Mouse (Mus musculus) brain, embryonic 18.5 days (tissue): ENCODE data around the gene 2310022A10Rik.

Experiments used
- DNase-seq: peaks from one replicate; pipeline ENCODE4 v3.0.0-alpha.2; 2012; ENCODE audit warnings: low read depth, low spot score

2310022A10Rik gene

GRCm38 (mm10) chr7:27540935-27541334 is 12.1 kb upstream of the 2310022A10Rik start:
- no peak for DNase-seq

DNA sequence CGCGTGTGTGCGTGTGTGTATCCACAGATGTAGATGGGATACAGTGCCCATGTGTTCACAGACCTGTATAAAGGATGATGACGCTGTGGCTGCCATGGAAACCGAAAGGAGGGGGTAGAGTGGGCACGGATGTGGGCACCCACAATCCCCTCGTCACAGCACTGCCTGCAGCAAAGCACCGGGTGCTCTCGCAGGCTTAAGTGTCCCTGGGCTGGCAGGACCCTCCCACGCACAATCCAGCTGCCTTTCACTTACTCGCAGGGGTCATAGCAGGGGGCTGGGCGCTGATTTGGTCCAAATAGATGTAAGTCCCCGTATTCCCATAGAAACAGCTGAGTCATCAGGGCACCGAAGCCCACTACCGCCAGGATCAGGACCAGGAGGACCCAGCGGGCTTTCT is 11.6 kb upstream of the 2310022A10Rik start:
- DNase-seq: peak; percentile 22

DNA sequence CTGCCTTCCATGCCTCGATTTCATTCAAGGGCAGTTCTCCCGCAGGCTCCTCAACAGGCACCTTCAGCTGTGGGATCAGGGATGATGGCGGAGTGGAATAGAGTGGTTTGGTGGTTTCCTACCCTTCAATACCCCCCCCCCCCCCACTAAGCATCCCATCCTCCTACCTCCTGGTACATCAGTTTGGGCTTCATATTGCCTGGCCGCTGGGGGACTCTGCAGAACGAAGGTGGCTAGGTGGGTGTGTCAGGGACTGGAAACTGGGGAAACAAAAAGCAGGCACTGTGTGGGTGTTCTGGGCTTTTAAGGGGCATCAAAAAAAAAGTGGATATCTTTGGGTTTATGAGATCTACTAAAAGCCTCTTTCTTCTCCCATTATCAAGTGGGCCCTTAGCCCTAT is 11.1 kb upstream of the 2310022A10Rik start:
- no peak for DNase-seq

- DNase-seq: peak; percentile 76
Observed at GRCm38 (mm10) chr7:27542392-27543033, 10.5 kb upstream of the 2310022A10Rik start.

DNA sequence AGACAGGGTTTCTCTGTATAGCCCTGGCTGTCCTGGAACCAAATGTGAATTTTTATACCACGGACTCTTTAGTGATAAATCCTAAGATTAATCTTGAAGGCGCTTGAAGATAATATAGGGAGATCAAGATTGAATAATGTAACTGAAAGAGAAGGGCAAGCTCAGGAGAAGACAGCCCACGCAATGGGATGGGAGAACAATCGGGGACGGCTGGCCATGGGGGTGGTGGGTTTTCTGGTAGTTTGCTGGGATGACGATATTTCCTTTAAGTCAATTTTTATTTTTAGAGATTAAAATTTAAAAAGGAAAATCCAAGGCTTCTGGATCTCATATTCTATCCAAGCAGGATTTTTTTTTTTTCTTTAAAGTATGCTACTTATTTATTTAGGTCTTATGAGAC is 10.0 kb upstream of the 2310022A10Rik start:
- no peak for DNase-seq

- no peak for DNase-seq
Observed at GRCm38 (mm10) chr7:27543851-27544250, 9.2 kb upstream of the 2310022A10Rik start.

DNA sequence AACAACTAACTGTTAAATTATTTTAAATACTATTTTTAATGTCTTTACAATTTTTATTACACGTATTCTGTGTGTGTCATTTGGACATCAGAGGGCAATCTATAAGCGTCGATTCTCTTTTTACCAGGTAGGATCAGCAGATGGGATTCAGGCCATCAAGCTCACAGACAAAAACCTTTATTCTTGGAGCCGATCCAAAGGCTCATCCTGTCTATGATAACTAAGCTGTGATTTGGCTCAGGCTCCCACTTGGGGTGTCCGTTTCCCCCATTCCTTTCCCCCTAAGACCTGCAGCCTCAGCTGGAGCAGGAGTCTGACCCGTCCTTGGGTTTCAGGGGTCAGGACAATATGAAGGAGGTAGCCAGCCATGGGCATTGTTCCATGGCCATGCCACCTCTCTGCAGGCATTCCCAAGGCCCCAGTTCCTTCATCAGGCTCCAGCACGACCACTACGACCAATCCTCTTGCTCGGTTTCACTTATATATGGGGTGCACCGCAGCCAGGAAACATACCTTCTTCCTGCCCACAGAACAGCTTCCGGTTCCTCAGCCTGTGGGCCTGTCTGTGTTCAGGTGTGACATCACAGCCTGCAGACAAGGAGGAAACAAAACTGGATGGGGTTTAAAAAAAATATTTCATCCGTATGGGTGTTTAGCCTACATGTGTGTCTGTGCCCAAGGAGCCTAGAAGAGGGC is 8.2 kb upstream of the 2310022A10Rik start:
- no peak for DNase-seq

GRCm38 (mm10) chr7:27549597-27549996 is 3.4 kb upstream of the 2310022A10Rik start:
- no peak for DNase-seq

GRCm38 (mm10) chr7:27552070-27552469 is 963 bp upstream of the 2310022A10Rik start:
- DNase-seq: no peak

DNA sequence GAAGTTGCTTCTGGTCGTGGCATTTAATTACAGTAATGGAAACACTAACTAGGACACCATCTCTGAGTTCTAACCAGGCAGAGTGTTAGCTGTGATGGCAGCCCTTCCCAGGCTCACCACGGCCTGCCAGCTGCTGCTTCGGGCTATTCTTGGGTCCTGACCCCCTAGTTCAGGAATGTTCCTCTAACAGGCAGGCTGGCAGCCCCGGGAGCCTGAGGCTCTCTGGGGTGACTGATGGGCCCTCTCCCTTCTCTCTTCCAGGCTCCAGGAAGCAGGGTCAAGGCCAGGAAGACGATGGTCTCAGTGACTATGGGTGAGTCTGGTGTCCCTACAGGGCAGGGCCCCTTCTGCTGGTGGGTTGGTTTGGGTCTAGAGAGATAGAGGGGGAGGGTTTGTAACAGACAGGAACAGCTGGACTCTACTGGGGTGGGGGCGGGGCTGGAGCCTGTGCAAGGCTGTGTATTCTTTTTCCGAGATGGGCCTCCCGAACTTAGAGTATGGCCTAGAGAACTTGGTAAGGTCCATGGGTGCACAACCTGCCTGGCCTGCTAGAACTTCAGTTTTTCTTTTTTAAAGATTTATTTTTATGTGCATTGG is 7.4 kb downstream of the 2310022A10Rik start:
- no peak for DNase-seq

- DNase-seq: no peak
Observed at GRCm38 (mm10) chr7:27560978-27561377, 7.9 kb downstream of the 2310022A10Rik start.

DNA sequence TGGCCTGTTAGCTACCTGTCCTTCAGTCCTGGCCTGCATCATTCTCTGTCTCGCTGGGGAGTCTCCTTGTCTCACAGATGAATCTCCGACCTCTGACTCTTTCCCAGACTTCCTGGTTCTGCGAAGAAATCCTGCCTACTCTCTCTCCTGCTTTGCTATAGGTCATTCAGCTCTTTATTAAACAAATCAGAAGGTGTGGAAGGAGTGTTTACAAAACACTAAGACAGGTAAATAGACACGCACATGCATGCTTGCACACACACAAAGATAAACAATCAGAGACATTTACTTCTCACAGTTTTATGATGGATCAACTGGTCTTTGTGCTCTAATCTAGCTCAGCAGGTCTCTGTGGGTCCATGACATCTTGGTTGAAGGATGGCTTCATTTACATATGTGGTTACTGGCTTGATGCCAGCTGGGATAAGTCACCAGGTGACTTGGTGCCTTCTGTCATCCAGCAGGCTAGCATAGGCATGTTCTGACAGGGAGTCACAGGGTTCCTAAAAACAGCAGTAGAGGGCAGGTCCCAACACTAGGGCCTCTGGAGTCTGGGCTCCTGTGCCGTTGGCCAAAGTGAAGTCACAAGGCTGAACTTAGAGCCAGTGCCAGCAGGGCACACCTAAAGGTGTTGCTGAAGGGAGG is 16.7 kb downstream of the 2310022A10Rik start:
- no peak for DNase-seq

DNA sequence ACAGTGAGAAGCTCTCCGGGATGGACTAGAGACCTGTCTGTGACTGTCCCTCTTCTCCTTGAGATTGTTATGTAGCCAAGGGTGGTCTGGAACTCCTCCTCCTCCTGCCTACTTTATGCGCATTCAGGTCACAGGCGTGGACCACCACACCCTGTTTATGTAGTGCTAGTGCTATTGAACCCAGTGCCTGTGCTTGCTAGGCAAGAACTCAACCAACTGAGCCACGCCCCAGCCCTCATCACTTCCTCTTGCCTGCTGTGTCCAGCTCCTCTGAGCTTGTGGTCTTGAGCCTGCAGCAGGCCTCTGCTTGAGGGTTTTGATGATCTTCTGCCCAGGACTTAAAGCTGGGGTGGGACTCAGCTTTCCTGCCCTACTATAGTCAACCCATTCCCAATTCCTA is 19.1 kb downstream of the 2310022A10Rik start:
- DNase-seq: no peak

GRCm38 (mm10) chr7:27574124-27574880 is 21.3 kb downstream of the 2310022A10Rik start:
- no peak for DNase-seq

DNA sequence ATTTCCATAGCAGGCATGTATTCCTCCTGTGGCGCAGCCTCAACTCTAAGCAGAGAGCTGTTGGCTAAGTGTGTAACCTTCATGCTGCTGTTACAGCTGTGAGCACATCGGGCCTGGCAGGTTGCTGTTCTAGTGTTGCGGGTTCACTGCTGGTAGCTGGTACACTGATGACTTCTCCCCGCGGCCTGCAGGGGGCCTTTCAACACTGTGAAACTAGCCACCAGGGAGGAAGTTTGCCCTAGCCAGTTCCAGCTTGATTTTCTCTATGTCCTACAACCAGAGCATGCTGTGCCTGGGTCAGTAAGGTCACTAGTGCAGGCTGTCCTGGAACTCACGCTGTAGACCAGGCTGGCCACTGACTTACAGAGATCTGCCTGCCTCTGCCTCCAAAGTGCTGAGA is 23.9 kb downstream of the 2310022A10Rik start:
- no peak for DNase-seq

GRCm38 (mm10) chr7:27577589-27577988 is 24.6 kb downstream of the 2310022A10Rik start:
- DNase-seq: no peak

GRCm38 (mm10) chr7:27578465-27578864 is 25.4 kb downstream of the 2310022A10Rik start:
- DNase-seq: no peak

- DNase-seq: no peak
Observed at GRCm38 (mm10) chr7:27580380-27581174, 27.5 kb downstream of the 2310022A10Rik start.

GRCm38 (mm10) chr7:27586861-27587260 is 33.8 kb downstream of the 2310022A10Rik start:
- no peak for DNase-seq

- DNase-seq: no peak
Observed at GRCm38 (mm10) chr7:27587741-27588140, 34.7 kb downstream of the 2310022A10Rik start.

DNA sequence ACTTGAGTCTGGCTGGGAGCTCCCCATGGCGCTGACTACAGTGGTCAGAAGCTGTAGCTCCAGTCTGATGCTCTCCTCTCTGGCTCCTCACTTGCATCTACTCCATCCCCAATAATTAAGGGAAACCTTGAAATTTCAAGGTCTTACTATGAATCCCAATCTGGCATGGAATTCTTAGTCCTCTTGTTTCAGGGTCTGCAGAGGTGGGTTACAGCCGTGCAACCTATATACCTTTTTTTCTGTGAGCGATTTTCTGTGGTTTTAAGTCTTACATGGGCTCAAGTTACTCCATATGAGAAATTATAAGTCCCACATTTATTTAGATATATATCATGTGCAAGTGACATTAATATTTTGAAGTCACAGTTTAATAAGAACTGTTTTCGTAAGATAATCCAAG is 37.1 kb downstream of the 2310022A10Rik start:
- DNase-seq: no peak
